In genomic region chr3:101287911-101288311, GRCm38 (mm10) we compare ENCODE assay signal across 20 mouse cellular contexts. TPM values are rescaled to one million over a fixed set of nuclear protein-coding genes. Genes with fewer than 3 reads are reported as not detected.
A peak's percentile ranks its signal among the peaks of the same experiment; 100 is the strongest.
DNase-seq lines count a peak whose midpoint lies in the region; ATAC-seq and TF ChIP-seq lines count a peak whose summit lies in the region.
"Had no signal": no experiment of that assay in that cellular context is flagged by ENCODE, and none has a peak within 500 bp of the region (broad histone marks: within the 10 kb centered on the region; RNA-seq: fewer than 3 reads in every experiment).

Gene Cd2 (minus strand): TSS chr3:101287939.

- WGBS in thymus, adult 2 months = 16% methylated on average over 4 of the region's 4 CpGs

- no peak for TF ChIP-seq POLR2A in thymus, adult 2 months (IDR thresholded peaks at IDR 0.05; ENCODE audit: control insufficient read depth, extremely low read depth, insufficient read depth, low read length, poor library complexity)

- H3K27me3 ChIP-seq in thymus, adult 2 months (ENCODE audit: control insufficient read depth, insufficient read depth, low read length) = no peaks in the 10 kb centered on the region
- H3K27me3 ChIP-seq: limb, embryonic 13.5 days; neural tube, embryonic 13.5 days had no signal

- TF ChIP-seq CTCF in thymus, adult 2 months (IDR thresholded peaks at IDR 0.05; ENCODE audit: borderline replicate concordance, control insufficient read depth, extremely low read depth, insufficient read depth, low read length, poor library complexity) = no peak

- H3K4me1 ChIP-seq in thymus, adult 2 months (replicated peaks; ENCODE audit: control insufficient read depth, insufficient read depth, low read length) = peaks cover 55% of the 10 kb centered on the region
- H3K4me1 ChIP-seq: neural tube, embryonic 13.5 days had no signal

- peak; percentile 36 for ATAC-seq in inflammation-experienced regulatory T-cells, adult 6 months
- no peak for ATAC-seq in cerebellum, adult (ENCODE audit: insufficient number of reproducible peaks, low FRiP score, low TSS enrichment)

- peak; percentile 76 to 81 for DNase-seq in B cell, adult 2 months
- DNase-seq in CD4-positive, CD25-positive, alpha-beta regulatory T cell, adult 2 months (ENCODE audit: low read depth, low spot score) = peak; percentile 86
- DNase-seq in thymus, adult 2 months = no peak
- DNase-seq in cerebellum, adult 18-20 months = no peak
- DNase-seq in ovary, postnatal 10 days (ENCODE audit: low spot score) = no peak
- DNase-seq: adrenal gland, postnatal 14 days; cerebellum, postnatal 14 days; kidney, adult 2 months; lung, embryonic 14.5 days; midbrain, embryonic 14.5 days; right cerebral cortex, adult 18-20 months had no signal

- H3K27ac ChIP-seq in thymus, adult 2 months (ENCODE audit: control insufficient read depth, insufficient read depth, low read length) = peak within 1 kb of the TSS; percentile 95
- H3K27ac ChIP-seq: hindbrain, embryonic 14.5 days; left cerebral cortex, adult 2 months; limb, embryonic 13.5 days; neural tube, embryonic 13.5 days had no signal

- peaks cover 3% of the 10 kb centered on the region; the same call in 1 of the 2 replicates for H3K36me3 ChIP-seq in thymus, adult 2 months (ENCODE audit: control insufficient read depth, insufficient read depth, low read length)
- H3K36me3 ChIP-seq: limb, embryonic 13.5 days; neural tube, embryonic 13.5 days had no signal

- peak within 1 kb of the TSS; percentile 78 for H3K4me3 ChIP-seq in thymus, adult 2 months (ENCODE audit: control insufficient read depth, insufficient read depth, low read length)
- H3K4me3 ChIP-seq: left cerebral cortex, adult 2 months; limb, embryonic 13.5 days; neural tube, embryonic 13.5 days had no signal

RNA-seq across cellular contexts. Expression of gene Cd2, which starts in this region (rescaled TPM):
- polyA plus RNA-seq in inflammation-experienced regulatory T-cells, adult 6 months (2017; shearing (Covaris generic)) = 1,000 to 10,000 TPM; 1,311 to 1,764 (median 1,493) TPM
- polyA plus RNA-seq in thymus, adult 2 months (2012; rRNA removed) = 97.5 and 117 TPM in 2 replicates
- polyA plus RNA-seq: embryonic facial prominence, embryonic 11.5 days; heart, postnatal 0 days; hindbrain, embryonic 14.5 days; limb, embryonic 13.5 days; midbrain, embryonic 14.5 days; stomach, embryonic 14.5 days had no signal

Comparison
In these comparisons a context has a peak if more than half of its experiments do, and no peak if none do; other contexts are left out.
1. RNA of gene Cd2 (polyA plus RNA-seq): 1,311 to 1,764 TPM in inflammation-experienced regulatory T-cells, adult 6 months; 97.5 to 117 TPM in thymus, adult 2 months; every median in the first group is over 10 times any median in the second.
2. DNase-seq: peak in B cell, adult 2 months (2 of 2) and CD4-positive, CD25-positive, alpha-beta regulatory T cell, adult 2 months (single experiment); none in thymus, adult 2 months (single experiment), cerebellum, adult 18-20 months (0 of 2) and ovary, postnatal 10 days (single experiment).